Mouse (Mus musculus): ENCODE measurements around the gene Anks1b. TPM values are rescaled to one million over a fixed set of nuclear protein-coding genes. Genes with fewer than 3 reads are reported as not detected.

Gene Anks1b
- polyA plus RNA-seq, 1 experiment from 2014 or later = 0.10 TPM

DNA sequence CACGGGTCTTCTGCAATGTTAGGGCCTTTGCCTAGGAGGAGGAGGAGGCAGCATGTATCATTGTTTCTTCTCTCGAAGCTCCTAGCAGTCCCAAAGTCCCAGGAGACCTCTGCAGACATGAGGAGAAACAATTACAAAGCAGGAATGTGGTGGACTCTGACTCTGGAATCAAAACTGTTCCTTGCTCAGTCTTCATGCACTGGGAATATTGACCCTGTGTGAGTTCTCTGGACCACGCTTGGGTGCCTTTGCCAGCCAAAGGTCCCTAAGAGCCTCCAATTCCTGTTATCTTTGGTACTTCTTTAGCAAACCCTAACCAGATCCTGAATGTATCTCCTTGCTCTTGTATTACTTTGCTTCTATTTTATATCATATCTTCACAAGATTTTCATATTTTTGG, 1000.9 kb downstream of the Anks1b start:
- H3K27ac ChIP-seq (replicated peaks) = no peak overlapping the region
- H3K36me3 ChIP-seq (replicated peaks) = no peaks in the 10 kb centered on the region
- no peak for ATAC-seq (ENCODE audit: insufficient read depth)
- WGBS (ENCODE audit: insufficient replicate concordance) = 53% methylated on average over 3 of the region's 3 CpGs
- H3K27me3 ChIP-seq = no peaks in the 10 kb centered on the region
- H3K4me3 ChIP-seq (replicated peaks) = no peak overlapping the region
- no peaks in the 10 kb centered on the region for H3K9me3 ChIP-seq (replicated peaks)
- H3K4me2 ChIP-seq = no peak overlapping the region
- no peak overlapping the region for H3K9ac ChIP-seq
- H3K4me1 ChIP-seq (replicated peaks) = no peaks in the 10 kb centered on the region

DNA sequence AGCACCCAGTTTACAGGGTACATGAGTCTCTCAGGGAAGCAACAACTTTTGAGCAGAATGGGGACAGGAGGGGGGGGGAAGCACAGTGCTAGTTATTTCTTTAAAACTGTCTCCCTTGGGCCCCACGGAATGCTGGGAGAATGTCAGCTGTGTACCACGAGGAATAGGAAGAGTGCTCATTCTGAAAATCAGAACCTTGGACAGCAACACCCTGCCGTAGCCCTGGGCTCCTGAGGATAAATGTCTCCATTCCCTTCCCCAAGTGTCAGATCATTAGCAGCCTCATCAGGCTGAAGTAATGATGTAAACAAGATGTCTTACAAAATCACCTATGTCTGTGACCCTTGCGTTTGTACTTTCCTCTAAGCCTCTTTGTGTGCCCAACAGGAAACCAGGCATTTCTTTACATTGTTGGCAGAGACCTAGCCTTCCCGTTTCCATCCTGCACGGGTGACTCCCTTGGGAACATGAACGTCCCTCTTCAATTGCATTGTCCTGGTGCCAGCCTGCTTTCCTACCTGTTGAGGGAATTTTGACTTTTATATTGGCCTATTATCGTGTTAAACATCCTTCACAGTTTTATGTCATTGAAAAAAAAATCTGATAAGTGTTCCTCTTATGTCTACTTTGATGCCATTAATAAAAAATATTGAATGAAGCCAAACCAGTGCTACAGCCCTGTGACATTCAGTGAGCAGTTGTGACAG, 1007.7 kb downstream of the Anks1b start:
- Histone ChIP-seq H3K4me2 (no peak overlapping the region), H3K9ac (no peak overlapping the region), H3K27ac (replicated peaks) (no peak overlapping the region), H3K9me3 (replicated peaks) (no peaks in the 10 kb centered on the region), H3K4me1 (replicated peaks) (no peaks in the 10 kb centered on the region), H3K36me3 (replicated peaks) (no peaks in the 10 kb centered on the region), H3K4me3 (replicated peaks) (no peak overlapping the region), H3K27me3 (no peaks in the 10 kb centered on the region)
- ATAC-seq (ENCODE audit: insufficient read depth) = no peak
- 22% methylated on average over 8 of the region's 8 CpGs for WGBS (ENCODE audit: insufficient replicate concordance)

DNA sequence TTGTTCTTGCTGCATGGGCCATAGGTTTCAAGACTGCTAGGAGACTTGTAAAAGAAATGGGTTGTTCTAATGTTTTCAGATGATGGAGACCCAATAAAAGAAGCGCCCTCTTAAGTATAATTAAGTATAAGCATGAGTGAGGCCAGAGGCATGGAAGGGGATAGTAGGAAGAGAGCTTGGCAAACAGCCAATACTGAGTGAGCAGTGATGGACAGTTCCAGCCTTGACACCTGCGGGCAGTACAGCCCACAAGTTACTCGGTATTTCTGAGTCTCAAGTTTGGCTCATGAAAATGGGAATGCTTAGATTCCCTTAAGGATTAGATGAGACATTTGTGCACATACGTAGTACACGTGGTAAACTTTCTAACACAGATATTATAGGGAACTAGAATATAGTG, 1016.3 kb downstream of the Anks1b start:
- no peaks in the 10 kb centered on the region for H3K4me1 ChIP-seq (replicated peaks)
- no peaks in the 10 kb centered on the region for H3K9me3 ChIP-seq (replicated peaks)
- H3K36me3 ChIP-seq (replicated peaks) = no peaks in the 10 kb centered on the region
- no peak overlapping the region for H3K27ac ChIP-seq (replicated peaks)
- H3K9ac ChIP-seq = no peak overlapping the region
- H3K4me2 ChIP-seq = no peak overlapping the region
- no peak for ATAC-seq (ENCODE audit: insufficient read depth)
- WGBS (ENCODE audit: insufficient replicate concordance) = 60% methylated on average over 5 of the region's 5 CpGs
- no peak overlapping the region for H3K4me3 ChIP-seq (replicated peaks)
- H3K27me3 ChIP-seq = no peaks in the 10 kb centered on the region

DNA sequence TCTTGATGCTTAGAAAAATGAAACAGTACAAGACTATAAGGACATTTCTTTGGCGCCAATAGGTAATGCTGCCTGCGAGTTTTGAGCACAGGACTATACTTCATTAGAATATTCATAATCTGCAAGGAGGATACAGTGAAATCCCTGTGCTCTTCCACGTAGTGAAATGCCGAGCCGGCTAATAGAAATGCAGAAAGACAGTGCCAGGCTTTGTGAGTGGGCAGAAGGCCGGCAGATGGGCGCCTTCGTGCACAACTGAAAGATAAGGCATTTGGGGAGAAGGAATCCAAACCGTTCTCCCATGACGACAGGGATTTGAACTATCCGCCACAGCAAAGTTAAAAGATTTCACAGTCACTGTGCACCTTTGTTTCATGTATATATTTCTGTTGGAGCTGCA, 1019.4 kb downstream of the Anks1b start:
- no peaks in the 10 kb centered on the region for H3K9me3 ChIP-seq (replicated peaks)
- no peak overlapping the region for H3K27ac ChIP-seq (replicated peaks)
- ATAC-seq (ENCODE audit: insufficient read depth) = no peak
- 69% methylated on average over 11 of the region's 11 CpGs for WGBS (ENCODE audit: insufficient replicate concordance)
- no peak overlapping the region for H3K9ac ChIP-seq
- no peaks in the 10 kb centered on the region for H3K27me3 ChIP-seq
- H3K4me1 ChIP-seq (replicated peaks) = no peaks in the 10 kb centered on the region
- no peaks in the 10 kb centered on the region for H3K36me3 ChIP-seq (replicated peaks)
- no peak overlapping the region for H3K4me3 ChIP-seq (replicated peaks)
- H3K4me2 ChIP-seq = no peak overlapping the region

DNA sequence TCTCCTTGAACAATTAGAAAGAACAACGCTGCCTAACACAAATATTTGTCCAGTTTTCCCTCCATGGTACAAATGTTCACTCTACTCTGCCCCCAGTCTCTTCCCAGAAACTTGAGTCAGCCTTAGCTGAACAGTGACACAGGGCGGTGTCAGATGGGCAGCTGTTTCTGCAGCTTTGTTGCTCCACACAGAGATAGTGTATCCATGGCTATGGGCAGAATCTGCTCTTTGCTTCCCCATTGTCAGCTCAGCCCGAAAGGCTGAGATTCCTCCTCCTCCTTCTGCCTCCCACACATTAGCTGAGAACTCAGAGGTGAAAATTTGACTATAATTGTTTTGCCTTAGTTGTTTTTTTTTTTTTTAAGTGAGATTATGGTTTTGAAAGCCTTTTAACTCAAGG, 1024.6 kb downstream of the Anks1b start:
- no peak for ATAC-seq (ENCODE audit: insufficient read depth)
- Histone ChIP-seq H3K4me2 (no peak overlapping the region), H3K4me3 (replicated peaks) (no peak overlapping the region), H3K9me3 (replicated peaks) (no peaks in the 10 kb centered on the region), H3K27me3 (no peaks in the 10 kb centered on the region), H3K9ac (no peak overlapping the region), H3K27ac (replicated peaks) (no peak overlapping the region), H3K36me3 (replicated peaks) (no peaks in the 10 kb centered on the region), H3K4me1 (replicated peaks) (no peaks in the 10 kb centered on the region)
- 45% methylated on average over 3 of the region's 3 CpGs for WGBS (ENCODE audit: insufficient replicate concordance)

DNA sequence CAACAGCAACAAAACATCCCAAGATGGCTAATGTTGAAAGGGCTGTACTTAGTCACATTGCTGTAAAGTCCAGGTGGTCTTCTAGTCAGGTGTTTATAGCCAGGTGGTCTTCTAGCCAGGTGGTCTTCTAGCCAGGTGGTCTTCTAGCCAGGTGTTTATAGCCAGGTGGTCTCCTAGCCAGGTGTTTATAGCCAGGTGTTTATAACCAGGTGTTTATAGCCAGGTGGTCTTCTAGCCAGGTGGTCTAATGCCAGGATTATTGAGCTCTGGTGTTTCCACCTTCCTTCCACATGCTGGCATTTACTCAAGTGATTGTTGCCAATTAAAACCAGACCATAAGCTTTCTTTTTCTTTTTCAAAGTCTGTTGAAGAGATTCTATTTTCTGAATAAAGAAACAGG, 1030.9 kb downstream of the Anks1b start:
- no peak for ATAC-seq (ENCODE audit: insufficient read depth)
- Histone ChIP-seq H3K9ac (no peak overlapping the region), H3K27ac (replicated peaks) (no peak overlapping the region)

DNA sequence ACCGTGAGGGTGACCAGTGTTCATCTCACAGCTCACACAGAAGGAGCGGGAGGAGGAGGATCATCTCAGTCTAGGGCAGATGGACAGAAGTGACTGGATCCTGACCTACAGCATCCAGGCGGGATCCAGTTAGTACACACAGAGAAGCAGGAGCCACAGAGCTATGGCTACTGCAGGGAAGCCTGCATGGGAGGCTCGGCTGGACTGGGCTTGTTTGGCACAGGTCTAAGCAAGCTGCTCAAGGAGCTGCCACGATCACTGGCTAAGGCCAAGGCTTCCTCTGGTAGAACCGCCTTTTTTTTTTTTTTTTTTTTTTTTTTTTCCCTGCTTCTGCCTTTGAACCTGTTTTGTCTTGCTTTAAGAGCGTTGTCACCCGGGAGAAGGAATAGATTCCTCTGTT, 1034.1 kb downstream of the Anks1b start:
- no peak overlapping the region for H3K4me2 ChIP-seq
- H3K4me1 ChIP-seq (replicated peaks) = no peaks in the 10 kb centered on the region
- H3K36me3 ChIP-seq (replicated peaks) = no peaks in the 10 kb centered on the region
- no peaks in the 10 kb centered on the region for H3K27me3 ChIP-seq
- no peak for ATAC-seq (ENCODE audit: insufficient read depth)
- no peaks in the 10 kb centered on the region for H3K9me3 ChIP-seq (replicated peaks)
- no peak overlapping the region for H3K27ac ChIP-seq (replicated peaks)
- no peak overlapping the region for H3K4me3 ChIP-seq (replicated peaks)
- 61% methylated on average over 8 of the region's 8 CpGs for WGBS (ENCODE audit: insufficient replicate concordance)
- H3K9ac ChIP-seq = no peak overlapping the region

More for the DNA sequence above, 1030.9 kb downstream of the Anks1b start:
- Histone ChIP-seq H3K27me3 (no peaks in the 10 kb centered on the region), H3K9me3 (replicated peaks) (no peaks in the 10 kb centered on the region), H3K4me3 (replicated peaks) (no peak overlapping the region), H3K4me1 (replicated peaks) (no peaks in the 10 kb centered on the region), H3K4me2 (no peak overlapping the region), H3K36me3 (replicated peaks) (no peaks in the 10 kb centered on the region)

DNA sequence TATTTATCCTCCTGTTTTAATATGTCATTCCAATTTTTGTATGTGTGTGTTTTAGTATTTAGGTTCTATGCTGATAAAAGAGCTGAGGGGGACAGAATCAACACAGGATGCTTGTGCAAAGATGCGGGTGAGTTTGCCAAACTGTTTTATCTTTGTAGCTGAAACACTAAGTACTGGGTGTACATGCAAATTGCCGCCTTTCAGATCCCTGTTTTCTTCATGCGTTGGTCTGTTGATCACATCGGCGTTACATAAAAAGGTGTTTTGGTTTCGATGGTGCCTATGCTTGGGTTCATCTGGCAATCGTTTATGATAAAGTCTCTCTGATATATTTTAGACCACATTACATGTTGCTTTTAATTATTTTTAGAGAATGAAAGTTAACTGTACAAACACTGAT, 1050.2 kb downstream of the Anks1b start:
- H3K36me3 ChIP-seq (replicated peaks) = no peaks in the 10 kb centered on the region
- H3K27me3 ChIP-seq = no peaks in the 10 kb centered on the region
- no peaks in the 10 kb centered on the region for H3K4me1 ChIP-seq (replicated peaks)
- no peak overlapping the region for H3K9ac ChIP-seq
- ATAC-seq (ENCODE audit: insufficient read depth) = no peak
- H3K27ac ChIP-seq (replicated peaks) = no peak overlapping the region
- H3K4me2 ChIP-seq = no peak overlapping the region
- WGBS (ENCODE audit: insufficient replicate concordance) = 74% methylated on average over 7 of the region's 7 CpGs
- no peak overlapping the region for H3K4me3 ChIP-seq (replicated peaks)
- H3K9me3 ChIP-seq (replicated peaks) = no peaks in the 10 kb centered on the region

DNA sequence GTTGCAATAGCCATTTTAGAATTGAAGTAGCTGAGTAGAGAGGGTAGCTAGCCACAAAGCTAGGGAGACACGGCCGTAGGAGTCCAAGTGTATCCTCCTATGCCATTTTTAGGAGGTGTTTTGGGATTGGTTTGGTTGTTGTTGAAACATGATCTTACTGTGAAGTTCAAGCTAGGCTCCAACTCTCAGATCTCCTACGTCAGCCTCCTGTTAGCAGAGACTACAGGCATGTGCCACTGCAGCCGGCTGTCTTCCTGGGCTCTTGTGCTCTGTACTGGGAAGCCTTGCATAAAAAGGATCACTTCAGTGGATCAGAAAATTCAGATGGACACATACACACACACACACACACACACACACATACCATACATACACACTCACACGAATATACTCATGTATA, 1059.8 kb downstream of the Anks1b start:
- H3K27ac ChIP-seq (replicated peaks) = no peak overlapping the region
- no peak overlapping the region for H3K4me3 ChIP-seq (replicated peaks)
- 57% methylated on average over 5 of the region's 5 CpGs for WGBS (ENCODE audit: insufficient replicate concordance)
- no peaks in the 10 kb centered on the region for H3K9me3 ChIP-seq (replicated peaks)
- H3K4me1 ChIP-seq (replicated peaks) = no peaks in the 10 kb centered on the region
- H3K36me3 ChIP-seq (replicated peaks) = no peaks in the 10 kb centered on the region
- no peak overlapping the region for H3K9ac ChIP-seq
- no peak overlapping the region for H3K4me2 ChIP-seq
- ATAC-seq (ENCODE audit: insufficient read depth) = no peak
- H3K27me3 ChIP-seq = no peaks in the 10 kb centered on the region

DNA sequence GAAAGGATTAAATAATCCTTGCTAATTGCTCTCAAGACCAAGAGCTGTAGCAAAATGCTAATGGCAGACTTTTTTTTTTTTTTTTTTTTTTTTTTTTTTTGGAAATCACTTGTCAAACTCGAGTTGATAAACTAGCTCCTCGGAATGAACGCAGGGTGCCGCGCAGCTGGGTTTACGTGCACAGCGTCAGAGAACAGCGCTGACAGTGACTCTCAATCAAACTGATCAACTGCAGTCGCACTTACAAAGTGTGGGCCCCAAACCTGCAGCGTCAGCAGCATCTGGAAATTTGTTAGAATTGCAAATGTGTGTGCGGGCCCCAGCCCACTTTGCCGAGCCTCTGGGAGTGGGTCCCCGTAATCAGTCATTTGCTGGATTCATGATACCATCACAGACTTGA, 1061.4 kb downstream of the Anks1b start:
- H3K4me3 ChIP-seq (replicated peaks) = no peak overlapping the region
- ATAC-seq (ENCODE audit: insufficient read depth) = no peak
- 65% methylated on average over 13 of the region's 13 CpGs for WGBS (ENCODE audit: insufficient replicate concordance)
- H3K27ac ChIP-seq (replicated peaks) = no peak overlapping the region
- H3K4me1 ChIP-seq (replicated peaks) = no peaks in the 10 kb centered on the region
- H3K36me3 ChIP-seq (replicated peaks) = no peaks in the 10 kb centered on the region
- H3K27me3 ChIP-seq = no peaks in the 10 kb centered on the region
- no peak overlapping the region for H3K9ac ChIP-seq
- H3K4me2 ChIP-seq = no peak overlapping the region
- no peaks in the 10 kb centered on the region for H3K9me3 ChIP-seq (replicated peaks)

DNA sequence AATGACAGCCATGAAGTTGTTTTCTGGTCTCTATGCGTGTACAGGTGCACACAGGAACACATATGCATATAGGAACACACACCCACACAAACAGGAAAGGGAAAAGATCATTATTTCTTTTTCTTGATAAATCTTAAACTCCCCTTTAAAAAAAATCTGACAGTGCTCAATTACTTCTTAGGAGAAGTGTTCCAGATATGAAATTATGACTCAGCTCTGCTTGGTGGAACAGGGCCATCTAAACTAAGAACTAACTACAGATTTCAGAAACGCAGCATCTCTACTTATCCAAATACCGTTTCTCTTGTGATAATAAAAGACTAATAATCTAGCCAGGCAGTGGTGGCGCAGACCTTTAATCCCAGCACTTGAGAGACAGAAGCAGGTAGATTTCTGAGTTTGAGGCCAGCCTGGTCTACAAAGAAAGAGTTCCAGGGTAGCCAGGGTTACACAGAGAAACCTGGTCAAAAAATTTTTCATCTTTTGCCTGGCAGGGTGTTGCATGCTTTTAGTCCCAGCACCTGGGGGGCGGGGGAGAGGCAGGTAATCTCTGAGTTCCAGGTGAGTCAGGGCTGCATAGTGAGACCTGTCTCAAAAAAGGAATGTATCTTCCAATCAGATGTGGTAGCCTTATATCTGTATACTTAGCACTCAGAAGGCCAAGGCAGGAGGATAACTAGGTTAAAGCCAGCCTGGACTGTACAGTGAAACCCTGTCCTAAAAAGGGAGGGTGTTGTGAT, 1064.6 kb downstream of the Anks1b start:
- WGBS (ENCODE audit: insufficient replicate concordance) = 64% methylated on average over 5 of the region's 5 CpGs
- no peaks in the 10 kb centered on the region for H3K36me3 ChIP-seq (replicated peaks)
- ATAC-seq (ENCODE audit: insufficient read depth) = no peak
- no peak overlapping the region for H3K27ac ChIP-seq (replicated peaks)
- no peak overlapping the region for H3K4me3 ChIP-seq (replicated peaks)
- no peak overlapping the region for H3K9ac ChIP-seq
- H3K4me2 ChIP-seq = no peak overlapping the region
- no peaks in the 10 kb centered on the region for H3K4me1 ChIP-seq (replicated peaks)
- no peaks in the 10 kb centered on the region for H3K9me3 ChIP-seq (replicated peaks)
- H3K27me3 ChIP-seq = no peaks in the 10 kb centered on the region

Measured in liver, embryonic 15.5 days (tissue).